In genomic region chr3:63582717-63583696, GRCm38 (mm10) we compare ENCODE assay signal across 13 mouse cellular contexts.
DNase-seq lines count a peak whose midpoint lies in the region; ATAC-seq and TF ChIP-seq lines count a peak whose summit lies in the region.
"Had no signal": no experiment of that assay in that cellular context is flagged by ENCODE, and none has a peak within 500 bp of the region (broad histone marks: within the 10 kb centered on the region; RNA-seq: fewer than 3 reads in every experiment).

No protein-coding gene starts in this region.

- ATAC-seq in kidney, embryonic 16.5 days (ENCODE audit: low FRiP score, low TSS enrichment): peak; percentile 69; the same call in 1 of the 2 replicates
- ATAC-seq in hindbrain, embryonic 12.5 days (ENCODE audit: low FRiP score): peak; percentile 75; the same call in 1 of the 2 replicates
- ATAC-seq in neural tube, embryonic 15.5 days (ENCODE audit: low FRiP score): peak; percentile 67
- no peak for ATAC-seq in lung, postnatal 0 days
- ATAC-seq: Patski had no signal

- no peak for DNase-seq in kidney, postnatal 25 days
- peak; percentile 41 for DNase-seq in cerebellum, adult 11-12 months
- no peak for DNase-seq in gastrocnemius, postnatal 14 days
- DNase-seq in lung, postnatal 0 days (ENCODE audit: low spot score): no peak
- no peak for DNase-seq in right cerebral cortex, postnatal 14 days
- DNase-seq: adrenal gland, postnatal 25 days; kidney, adult 18-20 months; layer of hippocampus, postnatal 36 days; liver, embryonic 13.5 days had no signal

- no peak overlapping the region for H3K9ac ChIP-seq in kidney, embryonic 16.5 days (replicated peaks; ENCODE audit: low read length)
- H3K9ac ChIP-seq in hindbrain, embryonic 12.5 days: no peak overlapping the region
- H3K9ac ChIP-seq in neural tube, embryonic 15.5 days (replicated peaks): no peak overlapping the region
- H3K9ac ChIP-seq in lung, postnatal 0 days (replicated peaks; ENCODE audit: low read depth): no peak overlapping the region
- H3K9ac ChIP-seq: liver, embryonic 13.5 days had no signal

- no peaks in the 10 kb centered on the region for H3K9me3 ChIP-seq in kidney, embryonic 16.5 days (ENCODE audit: low read length)
- no peaks in the 10 kb centered on the region for H3K9me3 ChIP-seq in hindbrain, embryonic 12.5 days (replicated peaks)
- no peaks in the 10 kb centered on the region for H3K9me3 ChIP-seq in neural tube, embryonic 15.5 days (replicated peaks)
- no peaks in the 10 kb centered on the region for H3K9me3 ChIP-seq in lung, postnatal 0 days (ENCODE audit: low read length)
- H3K9me3 ChIP-seq: liver, embryonic 13.5 days had no signal

- H3K4me1 ChIP-seq in kidney, embryonic 16.5 days (ENCODE audit: insufficient read depth, low read length): peaks cover 8% of the 10 kb centered on the region; the same call in 1 of the 2 replicates
- H3K4me1 ChIP-seq in hindbrain, embryonic 12.5 days: peaks cover 7% of the 10 kb centered on the region
- peaks cover 8% of the 10 kb centered on the region for H3K4me1 ChIP-seq in neural tube, embryonic 15.5 days
- H3K4me1 ChIP-seq in lung, postnatal 0 days (ENCODE audit: insufficient read depth, low read depth, low read length): no peaks in the 10 kb centered on the region
- H3K4me1 ChIP-seq: liver, embryonic 13.5 days had no signal

- no peak for TF ChIP-seq EP300 in lung, postnatal 0 days (IDR thresholded peaks at IDR 0.05)

- intact Hi-C loops in gastrocnemius, postnatal 14 days (cut with DNase I; ENCODE audit: low total_unique reads): no loop called here

- H3K27me3 ChIP-seq in kidney, embryonic 16.5 days (ENCODE audit: insufficient read depth, low read length): no peaks in the 10 kb centered on the region
- no peaks in the 10 kb centered on the region for H3K27me3 ChIP-seq in hindbrain, embryonic 12.5 days
- no peaks in the 10 kb centered on the region for H3K27me3 ChIP-seq in neural tube, embryonic 15.5 days (replicated peaks)
- H3K27me3 ChIP-seq in lung, postnatal 0 days (replicated peaks; ENCODE audit: insufficient read depth, low read length): no peaks in the 10 kb centered on the region
- H3K27me3 ChIP-seq: liver, embryonic 13.5 days; Patski had no signal

- no peak overlapping the region for H3K4me2 ChIP-seq in kidney, embryonic 16.5 days (replicated peaks; ENCODE audit: low read depth, low read length)
- H3K4me2 ChIP-seq in hindbrain, embryonic 12.5 days (replicated peaks): no peak overlapping the region
- H3K4me2 ChIP-seq in neural tube, embryonic 15.5 days: peak overlapping the region; percentile 15; the same call in 1 of the 2 replicates
- H3K4me2 ChIP-seq in lung, postnatal 0 days (replicated peaks; ENCODE audit: low read depth, low read length): no peak overlapping the region
- H3K4me2 ChIP-seq: liver, embryonic 13.5 days had no signal

- H3K36me3 ChIP-seq in kidney, embryonic 16.5 days (ENCODE audit: insufficient read depth, low read length): no peaks in the 10 kb centered on the region
- H3K36me3 ChIP-seq in hindbrain, embryonic 12.5 days: no peaks in the 10 kb centered on the region
- H3K36me3 ChIP-seq in neural tube, embryonic 15.5 days: no peaks in the 10 kb centered on the region
- no peaks in the 10 kb centered on the region for H3K36me3 ChIP-seq in lung, postnatal 0 days (ENCODE audit: insufficient read depth, low read length)
- H3K36me3 ChIP-seq: liver, embryonic 13.5 days had no signal

- TF ChIP-seq CTCF in lung, postnatal 0 days (IDR thresholded peaks at IDR 0.05): no peak

- H3K4me3 ChIP-seq in kidney, embryonic 16.5 days (ENCODE audit: low read length): no peak overlapping the region
- H3K4me3 ChIP-seq in hindbrain, embryonic 12.5 days: no peak overlapping the region
- no peak overlapping the region for H3K4me3 ChIP-seq in neural tube, embryonic 15.5 days (replicated peaks)
- no peak overlapping the region for H3K4me3 ChIP-seq in lung, postnatal 0 days (ENCODE audit: low read depth, low read length)
- H3K4me3 ChIP-seq: liver, embryonic 13.5 days had no signal

- no peak overlapping the region for H3K27ac ChIP-seq in kidney, embryonic 16.5 days (ENCODE audit: low read length)
- H3K27ac ChIP-seq in hindbrain, embryonic 12.5 days: 0 out of 2 replicates have a peak overlapping the region, but pooled peaks have one; percentile 35
- 0 out of 2 replicates have a peak overlapping the region, but pooled peaks have one; percentile 13 for H3K27ac ChIP-seq in neural tube, embryonic 15.5 days (replicated peaks)
- no peak overlapping the region for H3K27ac ChIP-seq in lung, postnatal 0 days (ENCODE audit: low read length)
- H3K27ac ChIP-seq: liver, embryonic 13.5 days had no signal

- 46% methylated on average over 15 of the region's 15 CpGs for whole genome bisulfite sequencing in kidney, embryonic 16.5 days
- 76% methylated on average over 15 of the region's 15 CpGs for WGBS in hindbrain, embryonic 12.5 days
- 42% methylated on average over 15 of the region's 15 CpGs for WGBS in neural tube, embryonic 15.5 days
- 80% methylated on average over 15 of the region's 15 CpGs for WGBS in lung, postnatal 0 days

Comparison
In these comparisons a context has a peak if more than half of its experiments do, and no peak if none do; other contexts are left out.
1. H3K27ac ChIP-seq: peak in hindbrain, embryonic 12.5 days (single experiment) and neural tube, embryonic 15.5 days (single experiment); none in kidney, embryonic 16.5 days (single experiment) and lung, postnatal 0 days (single experiment).